Mouse (Mus musculus) E14TG2a.4 (cell line): ENCODE results near the gene Med29.

Source experiments
- CTCF ChIP-seq: conservative IDR thresholded peaks from 2 replicates; pipeline ENCODE4 v1.5.1; 2014; ENCODE audit warnings: low read length
- POU5F1 ChIP-seq: IDR thresholded peaks from 2 replicates; pipeline ENCODE4 v1.6.1; 2014; ENCODE audit warnings: low read length, borderline replicate concordance

GRCm38 (mm10) chr7:28341381-28341780, 51.1 kb downstream of the Med29 start:
- TF ChIP-seq CTCF (no peak), POU5F1 (no peak)
